Mouse (Mus musculus) CH12.LX (cell line): ENCODE measurements around the gene Pias1.

Experiments used
- CTCF ChIP-seq, 2 experiments: IDR thresholded peaks in 1 of 2; conservative IDR thresholded peaks in 1 of 2; 2 replicates each; pipeline ENCODE4 v1.5.1; 2011 to 2012; ENCODE audit warnings: low read depth in 2 of 2, low read length in 2 of 2, improper control_type of control experiment in 1 of 2, inconsistent platforms in 1 of 2, mild to moderate bottlenecking in 1 of 2, moderate library complexity in 1 of 2
- E2F4 ChIP-seq: IDR thresholded peaks from 2 replicates; pipeline ENCODE4 v1.6.1; 2011; ENCODE audit warnings: low read depth, low read length, improper control_type of control experiment; ENCODE audit not compliant: insufficient replicate concordance
- ELF1 ChIP-seq: IDR thresholded peaks from 2 replicates; pipeline ENCODE4 v1.6.1; 2014; ENCODE audit warnings: low read depth, mild to moderate bottlenecking, inconsistent platforms, low read length, improper control_type of control experiment
- EP300 ChIP-seq: IDR thresholded peaks from 2 replicates; pipeline ENCODE4 v1.6.1; 2011; ENCODE audit warnings: low read length, improper control_type of control experiment
- KAT2A ChIP-seq: IDR thresholded peaks from 2 replicates; pipeline ENCODE4 v1.6.1; 2012; ENCODE audit warnings: low read length, improper control_type of control experiment, inconsistent platforms; ENCODE audit not compliant: insufficient replicate concordance
- POLR2A ChIP-seq: IDR thresholded peaks from 2 replicates; pipeline ENCODE4 v1.6.1; 2011; ENCODE audit warnings: low read depth, mild to moderate bottlenecking, improper control_type of control experiment, low read length
- RCOR1 ChIP-seq: conservative IDR thresholded peaks from 2 replicates; pipeline ENCODE4 v1.6.1; 2012; ENCODE audit warnings: low read depth, mild to moderate bottlenecking, inconsistent platforms, low read length, improper control_type of control experiment
- TBP ChIP-seq: conservative IDR thresholded peaks from 2 replicates; pipeline ENCODE4 v1.6.1; 2011; ENCODE audit warnings: low read depth, low read length, improper control_type of control experiment
- USF1 ChIP-seq: IDR thresholded peaks from 2 replicates; pipeline ENCODE4 v1.6.1; 2014; ENCODE audit warnings: low read depth, mild to moderate bottlenecking, inconsistent platforms, low read length, improper control_type of control experiment
- ZNF384 ChIP-seq: IDR thresholded peaks from 2 replicates; pipeline ENCODE4 v1.6.1; 2012; ENCODE audit warnings: low read depth, low read length, improper control_type of control experiment, inconsistent platforms

DNA sequence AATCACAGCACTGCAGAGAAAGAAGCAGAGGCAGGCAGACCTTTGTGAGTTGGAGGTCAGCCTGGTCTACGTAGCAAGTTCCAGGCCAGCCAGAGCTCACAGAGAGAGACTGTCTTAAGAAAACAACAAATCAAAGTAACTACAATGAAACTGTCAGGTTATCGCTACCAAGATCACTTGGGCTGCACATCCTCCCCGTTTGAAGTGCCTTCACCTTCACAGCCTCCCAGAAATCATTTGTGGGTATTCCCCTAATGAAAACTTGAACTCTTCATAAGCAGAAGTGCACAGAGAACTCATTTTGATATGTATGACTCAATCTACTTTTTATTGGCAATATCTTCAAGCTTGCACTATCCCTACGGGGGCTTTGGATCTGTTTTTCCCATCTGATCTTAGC lies 10.6 kb downstream of the Pias1 start:
- TF ChIP-seq E2F4 (no peak), POLR2A (no peak), CTCF (conservative IDR thresholded peaks at IDR 0.05 in 1 of 2, IDR thresholded peaks at IDR 0.05 in 1 of 2; ENCODE audit: low read depth in 2 of 2, low read length in 2 of 2) (no peak), EP300 (no peak), RCOR1 (no peak), TBP (no peak), ZNF384 (no peak), USF1 (no peak), ELF1 (no peak), KAT2A (no peak)
